30 mouse cellular contexts compared by ENCODE assay signal in genomic region chr11:101714012-101714411, GRCm38 (mm10). TPM values are rescaled to one million over a fixed set of nuclear protein-coding genes. Genes with fewer than 3 reads are reported as not detected.
A peak's percentile ranks its signal among the peaks of the same experiment; 100 is the strongest.
DNase-seq lines count a peak whose midpoint lies in the region; ATAC-seq and TF ChIP-seq lines count a peak whose summit lies in the region.
"Had no signal": no experiment of that assay in that cellular context is flagged by ENCODE, and none has a peak within 500 bp of the region (broad histone marks: within the 10 kb centered on the region; RNA-seq: fewer than 3 reads in every experiment).

No protein-coding gene starts in this region.

- DNase-seq in liver, adult 2 months (ENCODE audit: extremely low read depth, low read depth, low spot score), result peak; percentile 99
- no peak for DNase-seq in liver
- peak; percentile 91 for DNase-seq in Patski (ENCODE audit: low read depth, low spot score)
- DNase-seq in kidney, postnatal 25 days, result peak; percentile 69 to 89
- no peak for DNase-seq in heart, postnatal 14 days
- DNase-seq in thymus, adult 18-20 months, result no peak
- DNase-seq: adrenal gland, adult 8-10 months; cerebellum, adult 8-10 months; cerebellum, postnatal 25 days; gastrocnemius, adult 2 months; gastrocnemius, postnatal 36 days; heart, adult 18-20 months; liver, embryonic 13.5 days; lung, adult 2 months; lung, postnatal 14 days; right cerebral cortex, postnatal 4 days; thymus, adult 2 months; thymus, postnatal 36 days had no signal

- H3K4me3 ChIP-seq in liver, adult 2 months (ENCODE audit: insufficient read depth, low read depth, low read length), result no peak overlapping the region
- no peak overlapping the region for H3K4me3 ChIP-seq in kidney, embryonic 15.5 days (replicated peaks)
- H3K4me3 ChIP-seq: embryonic facial prominence, embryonic 10.5 days; embryonic facial prominence, embryonic 15.5 days; forebrain, embryonic 13.5 days; gastrocnemius, adult 2 months; heart, embryonic 12.5 days; hindbrain, embryonic 10.5 days; intestine, embryonic 15.5 days; limb, embryonic 12.5 days; liver, embryonic 13.5 days had no signal

- peak; percentile 67 for ATAC-seq in Patski
- ATAC-seq in kidney, embryonic 15.5 days (replicated peaks; ENCODE audit: low FRiP score), result peak; percentile 70
- no peak for ATAC-seq in erythroid progenitor cell, adult 5-6 weeks (replicated peaks; ENCODE audit: low FRiP score, poor library complexity, severe bottlenecking)
- ATAC-seq: forebrain, embryonic 13.5 days; hindbrain, embryonic 16.5 days; intestine, embryonic 15.5 days; midbrain, embryonic 16.5 days had no signal

- H3K9me3 ChIP-seq in kidney, embryonic 15.5 days (replicated peaks), result no peaks in the 10 kb centered on the region
- H3K9me3 ChIP-seq: embryonic facial prominence, embryonic 10.5 days; embryonic facial prominence, embryonic 15.5 days; forebrain, embryonic 13.5 days; heart, embryonic 12.5 days; hindbrain, embryonic 10.5 days; intestine, embryonic 15.5 days; limb, embryonic 12.5 days; liver, embryonic 13.5 days had no signal

- CTCF ChIA-PET in Patski (lab: Charles Lee), result interaction anchor here (1.5 kb wide), 1 partner anchor 48 kb away, joined by 3 read pairs; the partner anchor contains the start of gene Arl4d

- in situ Hi-C loops in Patski (cut with MboI; ENCODE audit: low pct_unique_long_range_greater_than_20kb), result no loop called here

- peak overlapping the region; percentile 40; the same call in 1 of the 2 replicates for H3K9ac ChIP-seq in liver, adult 2 months (ENCODE audit: low read depth, low read length)
- no peak overlapping the region for H3K9ac ChIP-seq in kidney, embryonic 15.5 days
- H3K9ac ChIP-seq: embryonic facial prominence, embryonic 15.5 days; forebrain, embryonic 13.5 days; heart, embryonic 12.5 days; intestine, embryonic 15.5 days; limb, embryonic 12.5 days; liver, embryonic 13.5 days had no signal

- no peaks in the 10 kb centered on the region for H3K36me3 ChIP-seq in liver, adult 2 months (ENCODE audit: control insufficient read depth, insufficient read depth, low read length)
- no peaks in the 10 kb centered on the region for H3K36me3 ChIP-seq in kidney, embryonic 15.5 days
- H3K36me3 ChIP-seq: embryonic facial prominence, embryonic 10.5 days; embryonic facial prominence, embryonic 15.5 days; heart, embryonic 12.5 days; hindbrain, embryonic 10.5 days; intestine, embryonic 15.5 days; limb, embryonic 12.5 days; liver, embryonic 13.5 days had no signal

- no peaks in the 10 kb centered on the region for H3K27me3 ChIP-seq in liver, adult 2 months (ENCODE audit: control insufficient read depth, insufficient read depth, low read length)
- no peaks in the 10 kb centered on the region for H3K27me3 ChIP-seq in Patski
- no peaks in the 10 kb centered on the region for H3K27me3 ChIP-seq in kidney, embryonic 15.5 days
- H3K27me3 ChIP-seq: embryonic facial prominence, embryonic 15.5 days; forebrain, embryonic 13.5 days; heart, embryonic 12.5 days; intestine, embryonic 15.5 days; limb, embryonic 12.5 days; liver, embryonic 13.5 days had no signal

- 22% methylated on average over 7 of the region's 7 CpGs for WGBS in liver, adult 2 months
- 53% methylated on average over 7 of the region's 7 CpGs for WGBS in kidney, embryonic 15.5 days

- peak overlapping the region; percentile 98 for H3K27ac ChIP-seq in liver, adult 2 months (replicated peaks; ENCODE audit: insufficient read depth, low read depth, low read length)
- 0 out of 2 replicates have a peak overlapping the region, but pooled peaks have one; percentile 41 for H3K27ac ChIP-seq in kidney, embryonic 15.5 days
- H3K27ac ChIP-seq: embryonic facial prominence, embryonic 10.5 days; embryonic facial prominence, embryonic 15.5 days; forebrain, embryonic 13.5 days; gastrocnemius, adult 2 months; hindbrain, embryonic 10.5 days; intestine, embryonic 15.5 days; limb, embryonic 12.5 days; liver, embryonic 13.5 days; stomach, postnatal 0 days had no signal

- TF ChIP-seq POLR2A in liver, adult 2 months (IDR thresholded peaks at IDR 0.05; ENCODE audit: extremely low read depth, insufficient read depth, low read length), result no peak

- intact Hi-C loops in heart, postnatal 14 days (cut with DNase I), result no loop called here

- POLR2A ChIA-PET in Patski (lab: Charles Lee), result interaction anchor here (0.7 to 1.1 kb wide), 2 partner anchors 19 to 49 kb away, joined by 4 to 5 read pairs; partner anchors contain the start of gene Dhx8

- H3K4me1 ChIP-seq in liver, adult 2 months (ENCODE audit: control insufficient read depth, insufficient read depth, low read length), result peaks cover 14% of the 10 kb centered on the region
- H3K4me1 ChIP-seq in kidney, embryonic 15.5 days, result peaks cover 10% of the 10 kb centered on the region; the same call in 1 of the 2 replicates
- H3K4me1 ChIP-seq: embryonic facial prominence, embryonic 15.5 days; intestine, embryonic 15.5 days; limb, embryonic 12.5 days; liver, embryonic 13.5 days had no signal

- H3K79me2 ChIP-seq in liver, adult 2 months (ENCODE audit: control insufficient read depth, insufficient read depth, low read length), result no peaks in the 10 kb centered on the region

- no peak overlapping the region for H3K4me2 ChIP-seq in kidney, embryonic 15.5 days
- H3K4me2 ChIP-seq: embryonic facial prominence, embryonic 15.5 days; forebrain, embryonic 13.5 days; heart, embryonic 12.5 days; intestine, embryonic 15.5 days; limb, embryonic 12.5 days; liver, embryonic 13.5 days had no signal

- no peak for TF ChIP-seq CTCF in liver, adult 2 months (IDR thresholded peaks at IDR 0.05; ENCODE audit: low read depth, low read length)
- TF ChIP-seq CTCF in Patski (IDR thresholded peaks at IDR 0.05), result no peak

RNA-seq across cellular contexts. Expression of gene Dhx8, which starts 18.7 kb away (rescaled TPM):
- total RNA-seq in liver, adult 2 months (2014; rRNA removed), result 7.7 and 10.5 TPM in 2 replicates
- 4.7 and 5.5 TPM in 2 replicates for polyA plus RNA-seq in liver, adult 2 months (2012; rRNA removed)
- polyA plus RNA-seq in Patski (2021), result 24.8 TPM
- polyA plus RNA-seq in kidney, embryonic 15.5 days (2015; fragmentation: Nextera tagmentation; extraction: Ambion mirVana), result 32.3 and 36.1 TPM in 2 replicates
- 10 to 100 TPM; 17.8 to 19.9 TPM for total RNA-seq in heart, postnatal 14 days (2021)
- 14.7 and 19.8 TPM in 2 replicates for total RNA-seq in erythroid progenitor cell, adult 5-6 weeks (2015; ENCODE audit: low replicate concordance)
- 24.0 and 39.3 TPM in 2 replicates for total RNA-seq in erythroid progenitor cell, adult 5-6 weeks (2017; ENCODE audit: low replicate concordance)

RNA-seq across cellular contexts. Expression of gene Arl4d, which starts 48.7 kb away (rescaled TPM):
- total RNA-seq in liver, adult 2 months (2014; rRNA removed), result 55.4 and 87.9 TPM in 2 replicates
- 21.0 and 22.4 TPM in 2 replicates for polyA plus RNA-seq in liver, adult 2 months (2012; rRNA removed)
- polyA plus RNA-seq in Patski (2021), result 9.7 TPM
- 3.9 and 4.1 TPM in 2 replicates for polyA plus RNA-seq in kidney, embryonic 15.5 days (2015; fragmentation: Nextera tagmentation; extraction: Ambion mirVana)
- 10 to 100 TPM; 28.6 to 29.6 TPM for total RNA-seq in heart, postnatal 14 days (2021)
- not detected in 2 replicates for total RNA-seq in erythroid progenitor cell, adult 5-6 weeks (2015; ENCODE audit: low replicate concordance)
- 1.0 and 1.5 TPM in 2 replicates for total RNA-seq in erythroid progenitor cell, adult 5-6 weeks (2017; ENCODE audit: low replicate concordance)

Comparison
In these comparisons a context has a peak if more than half of its experiments do, and no peak if none do; other contexts are left out.
1. DNase-seq: peak in liver, adult 2 months (single experiment), Patski (single experiment) and kidney, postnatal 25 days (2 of 2); none in liver (single experiment), heart, postnatal 14 days (0 of 2) and thymus, adult 18-20 months (0 of 2).
2. RNA of gene Arl4d, which starts 48.7 kb away (total RNA-seq): 55.4 to 87.9 TPM in liver, adult 2 months and 28.6 to 29.6 TPM in heart, postnatal 14 days; 1.0 to 1.5 TPM in erythroid progenitor cell, adult 5-6 weeks; every median in the first group is over 10 times any median in the second.